Mouse (Mus musculus): Measurements from ENCODE around the gene Ubash3a. TPM values are rescaled to one million over a fixed set of nuclear protein-coding genes. Genes with fewer than 3 reads are reported as not detected.
A peak's percentile ranks its signal among the peaks of the same experiment; 100 is the strongest.

Ubash3a gene
- polyA plus RNA-seq, 1 experiment from 2014 or later, result 0.49 TPM

GRCm38 (mm10) chr17:31273631-31274030 is 66.0 kb downstream of the Ubash3a start:
- 86% methylated on average over 8 of the region's 8 CpGs for WGBS
- H3K4me2 ChIP-seq (replicated peaks; ENCODE audit: low read depth, low read length), result no peak overlapping the region
- H3K9ac ChIP-seq (replicated peaks; ENCODE audit: low read depth, low read length), result no peak overlapping the region
- no peaks in the 10 kb centered on the region for H3K9me3 ChIP-seq (ENCODE audit: control insufficient read depth, low read depth, low read length)
- ATAC-seq (ENCODE audit: insufficient number of reproducible peaks, insufficient read depth, low FRiP score, low read depth), result no peak
- H3K4me3 ChIP-seq (ENCODE audit: low read depth, low read length), result no peak overlapping the region
- no peak overlapping the region for H3K27ac ChIP-seq (ENCODE audit: low read length)
- no peaks in the 10 kb centered on the region for H3K4me1 ChIP-seq (ENCODE audit: control insufficient read depth, insufficient read depth, low read length)
- no peaks in the 10 kb centered on the region for H3K36me3 ChIP-seq (ENCODE audit: control insufficient read depth, insufficient read depth, low read length)
- H3K27me3 ChIP-seq (ENCODE audit: control insufficient read depth, insufficient read depth, low read length), result no peaks in the 10 kb centered on the region

- Histone ChIP-seq H3K9me3 (ENCODE audit: control insufficient read depth, low read depth, low read length) (no peaks in the 10 kb centered on the region), H3K27me3 (ENCODE audit: control insufficient read depth, insufficient read depth, low read length) (no peaks in the 10 kb centered on the region), H3K27ac (ENCODE audit: low read length) (no peak overlapping the region), H3K4me1 (ENCODE audit: control insufficient read depth, insufficient read depth, low read length) (no peaks in the 10 kb centered on the region), H3K36me3 (ENCODE audit: control insufficient read depth, insufficient read depth, low read length) (no peaks in the 10 kb centered on the region), H3K4me3 (ENCODE audit: low read depth, low read length) (no peak overlapping the region), H3K9ac (replicated peaks; ENCODE audit: low read depth, low read length) (no peak overlapping the region), H3K4me2 (replicated peaks; ENCODE audit: low read depth, low read length) (no peak overlapping the region)
- 72% methylated on average over 6 of the region's 6 CpGs for WGBS
- no peak for ATAC-seq (ENCODE audit: insufficient number of reproducible peaks, insufficient read depth, low FRiP score, low read depth)
Observed at GRCm38 (mm10) chr17:31275181-31275580, 67.5 kb downstream of the Ubash3a start.

GRCm38 (mm10) chr17:31276207-31276921 is 68.7 kb downstream of the Ubash3a start:
- ATAC-seq (ENCODE audit: insufficient number of reproducible peaks, insufficient read depth, low FRiP score, low read depth), result peak; percentile 19; the same call in 1 of the 2 replicates
- peak overlapping the region; percentile 20; the same call in 1 of the 2 replicates for H3K4me3 ChIP-seq (ENCODE audit: low read depth, low read length)
- peak overlapping the region; percentile 51 for H3K4me2 ChIP-seq (replicated peaks; ENCODE audit: low read depth, low read length)
- no peak overlapping the region for H3K27ac ChIP-seq (ENCODE audit: low read length)
- H3K9ac ChIP-seq (replicated peaks; ENCODE audit: low read depth, low read length), result no peak overlapping the region
- H3K9me3 ChIP-seq (ENCODE audit: control insufficient read depth, low read depth, low read length), result no peaks in the 10 kb centered on the region
- no peaks in the 10 kb centered on the region for H3K36me3 ChIP-seq (ENCODE audit: control insufficient read depth, insufficient read depth, low read length)
- no peaks in the 10 kb centered on the region for H3K27me3 ChIP-seq (ENCODE audit: control insufficient read depth, insufficient read depth, low read length)
- H3K4me1 ChIP-seq (ENCODE audit: control insufficient read depth, insufficient read depth, low read length), result no peaks in the 10 kb centered on the region
- 31% methylated on average over 9 of the region's 9 CpGs for WGBS

- WGBS, result 10% methylated on average over 44 of the region's 44 CpGs
- Histone ChIP-seq H3K27ac (ENCODE audit: low read length) (no peak within 1 kb of the TSS), H3K4me1 (ENCODE audit: control insufficient read depth, insufficient read depth, low read length) (no peaks in the 10 kb centered on the region), H3K9ac (replicated peaks; ENCODE audit: low read depth, low read length) (no peak within 1 kb of the TSS), H3K27me3 (ENCODE audit: control insufficient read depth, insufficient read depth, low read length) (no peaks in the 10 kb centered on the region), H3K36me3 (ENCODE audit: control insufficient read depth, insufficient read depth, low read length) (no peaks in the 10 kb centered on the region), H3K4me3 (ENCODE audit: low read depth, low read length) (peak within 1 kb of the TSS; percentile 20), H3K4me2 (replicated peaks; ENCODE audit: low read depth, low read length) (peak within 1 kb of the TSS; percentile 51), H3K9me3 (ENCODE audit: control insufficient read depth, low read depth, low read length) (no peaks in the 10 kb centered on the region)
- peak; percentile 88 for ATAC-seq (ENCODE audit: insufficient number of reproducible peaks, insufficient read depth, low FRiP score, low read depth)
Observed at GRCm38 (mm10) chr17:31276922-31277918, 69.5 kb downstream of the Ubash3a start, which contains the start of gene Rsph1. Gene Rsph1, minus strand, starts transcription at chr17:31277383.

GRCm38 (mm10) chr17:31277931-31278330 is 70.3 kb downstream of the Ubash3a start:
- no peaks in the 10 kb centered on the region for H3K27me3 ChIP-seq (ENCODE audit: control insufficient read depth, insufficient read depth, low read length)
- no peak overlapping the region for H3K9ac ChIP-seq (replicated peaks; ENCODE audit: low read depth, low read length)
- no peaks in the 10 kb centered on the region for H3K4me1 ChIP-seq (ENCODE audit: control insufficient read depth, insufficient read depth, low read length)
- H3K9me3 ChIP-seq (ENCODE audit: control insufficient read depth, low read depth, low read length), result no peaks in the 10 kb centered on the region
- H3K36me3 ChIP-seq (ENCODE audit: control insufficient read depth, insufficient read depth, low read length), result no peaks in the 10 kb centered on the region
- WGBS, result 71% methylated on average over 4 of the region's 4 CpGs
- no peak overlapping the region for H3K4me3 ChIP-seq (ENCODE audit: low read depth, low read length)
- ATAC-seq (ENCODE audit: insufficient number of reproducible peaks, insufficient read depth, low FRiP score, low read depth), result no peak
- no peak overlapping the region for H3K4me2 ChIP-seq (replicated peaks; ENCODE audit: low read depth, low read length)
- H3K27ac ChIP-seq (ENCODE audit: low read length), result no peak overlapping the region

- 78% methylated on average over 9 of the region's 9 CpGs for WGBS
- Histone ChIP-seq H3K4me1 (ENCODE audit: control insufficient read depth, insufficient read depth, low read length) (no peaks in the 10 kb centered on the region), H3K36me3 (ENCODE audit: control insufficient read depth, insufficient read depth, low read length) (no peaks in the 10 kb centered on the region)
Observed at GRCm38 (mm10) chr17:31279541-31279940, 71.9 kb downstream of the Ubash3a start.

GRCm38 (mm10) chr17:31280269-31280668 is 72.6 kb downstream of the Ubash3a start:
- Histone ChIP-seq H3K27ac (ENCODE audit: low read length) (no peak overlapping the region), H3K9me3 (ENCODE audit: control insufficient read depth, low read depth, low read length) (no peaks in the 10 kb centered on the region), H3K9ac (replicated peaks; ENCODE audit: low read depth, low read length) (no peak overlapping the region), H3K4me1 (ENCODE audit: control insufficient read depth, insufficient read depth, low read length) (no peaks in the 10 kb centered on the region), H3K4me3 (ENCODE audit: low read depth, low read length) (no peak overlapping the region), H3K27me3 (ENCODE audit: control insufficient read depth, insufficient read depth, low read length) (no peaks in the 10 kb centered on the region), H3K4me2 (replicated peaks; ENCODE audit: low read depth, low read length) (no peak overlapping the region), H3K36me3 (ENCODE audit: control insufficient read depth, insufficient read depth, low read length) (no peaks in the 10 kb centered on the region)
- 48% methylated on average over 6 of the region's 6 CpGs for WGBS
- no peak for ATAC-seq (ENCODE audit: insufficient number of reproducible peaks, insufficient read depth, low FRiP score, low read depth)

More at GRCm38 (mm10) chr17:31279541-31279940, 71.9 kb downstream of the Ubash3a start:
- Histone ChIP-seq H3K4me2 (replicated peaks; ENCODE audit: low read depth, low read length) (no peak overlapping the region), H3K9ac (replicated peaks; ENCODE audit: low read depth, low read length) (no peak overlapping the region), H3K27ac (ENCODE audit: low read length) (no peak overlapping the region), H3K9me3 (ENCODE audit: control insufficient read depth, low read depth, low read length) (no peaks in the 10 kb centered on the region), H3K4me3 (ENCODE audit: low read depth, low read length) (no peak overlapping the region), H3K27me3 (ENCODE audit: control insufficient read depth, insufficient read depth, low read length) (no peaks in the 10 kb centered on the region)
- no peak for ATAC-seq (ENCODE audit: insufficient number of reproducible peaks, insufficient read depth, low FRiP score, low read depth)

GRCm38 (mm10) chr17:31281830-31282686 is 74.4 kb downstream of the Ubash3a start:
- H3K4me2 ChIP-seq (replicated peaks; ENCODE audit: low read depth, low read length), result no peak overlapping the region
- H3K4me3 ChIP-seq (ENCODE audit: low read depth, low read length), result no peak overlapping the region
- H3K27ac ChIP-seq (ENCODE audit: low read length), result no peak overlapping the region
- H3K9ac ChIP-seq (replicated peaks; ENCODE audit: low read depth, low read length), result no peak overlapping the region
- no peaks in the 10 kb centered on the region for H3K36me3 ChIP-seq (ENCODE audit: control insufficient read depth, insufficient read depth, low read length)
- H3K9me3 ChIP-seq (ENCODE audit: control insufficient read depth, low read depth, low read length), result no peaks in the 10 kb centered on the region
- no peak for ATAC-seq (ENCODE audit: insufficient number of reproducible peaks, insufficient read depth, low FRiP score, low read depth)
- H3K4me1 ChIP-seq (ENCODE audit: control insufficient read depth, insufficient read depth, low read length), result no peaks in the 10 kb centered on the region
- no peaks in the 10 kb centered on the region for H3K27me3 ChIP-seq (ENCODE audit: control insufficient read depth, insufficient read depth, low read length)
- WGBS, result 47% methylated on average over 19 of the region's 19 CpGs

All from stomach, embryonic 14.5 days (tissue).